Mouse (Mus musculus) brain, embryonic 14.5 days (tissue): Measurements from ENCODE around the gene Polrmt.

ENCODE experiments used
- CTCF ChIP-seq: fragments of 200-500 bp; IDR thresholded peaks from 2 replicates; pipeline ENCODE4 v1.5.1; 2012; ENCODE audit warnings: inconsistent platforms, mild to moderate bottlenecking, moderate library complexity, borderline replicate concordance; ENCODE audit not compliant: insufficient read depth, insufficient read length; ENCODE audit errors: extremely low read depth
- POLR2A ChIP-seq: fragments of 200-500 bp; IDR thresholded peaks from 2 replicates; pipeline ENCODE4 v1.6.1; 2012; ENCODE audit warnings: mild to moderate bottlenecking, inconsistent platforms, borderline replicate concordance; ENCODE audit not compliant: poor library complexity, insufficient read depth, insufficient read length, severe bottlenecking; ENCODE audit errors: extremely low read depth

- TF ChIP-seq POLR2A (no peak), CTCF (no peak)
These were observed 382 bp upstream of the Polrmt start for GRCm38 (mm10) chr10:79746774-79747151.
